Mouse (Mus musculus) testis, adult 2 months (tissue): ENCODE data around the gene Sh2b2. TPM values are rescaled to one million over a fixed set of nuclear protein-coding genes. Genes with fewer than 3 reads are reported as not detected.

Experiments used
- H3K27ac ChIP-seq: fragments of 200-500 bp; 2 replicates; pipeline ENCODE4 v1.5.1; 2012; ENCODE audit warnings: low read depth, low read length; ENCODE audit not compliant: control insufficient read depth, insufficient read depth
- H3K27me3 ChIP-seq: fragments of 200-500 bp; 2 replicates; pipeline ENCODE4 v1.6.1; 2012; ENCODE audit warnings: mild to moderate bottlenecking, low read length, moderate library complexity; ENCODE audit not compliant: control insufficient read depth, insufficient read depth
- H3K36me3 ChIP-seq: fragments of 200-500 bp; 2 replicates; pipeline ENCODE4 v1.6.1; 2012; ENCODE audit warnings: mild to moderate bottlenecking, low read length; ENCODE audit not compliant: control insufficient read depth, insufficient read depth
- H3K4me1 ChIP-seq: fragments of 200-500 bp; 2 replicates; pipeline ENCODE4 v1.6.1; 2012; ENCODE audit warnings: low read length; ENCODE audit not compliant: control insufficient read depth, insufficient read depth
- H3K4me3 ChIP-seq: fragments of 200-500 bp; 2 replicates; pipeline ENCODE4 v1.5.1; 2012; ENCODE audit warnings: low read depth, mild to moderate bottlenecking, low read length, moderate library complexity, mixed read lengths; ENCODE audit not compliant: control insufficient read depth
- CTCF ChIP-seq: fragments of 200-500 bp; IDR thresholded peaks from 2 replicates; pipeline ENCODE4 v1.5.1; 2012; ENCODE audit warnings: low read depth, mild to moderate bottlenecking, inconsistent platforms, low read length, moderate library complexity; ENCODE audit not compliant: control insufficient read depth, insufficient read depth, insufficient replicate concordance
- POLR2A ChIP-seq: fragments of 200-500 bp; IDR thresholded peaks from 2 replicates; pipeline ENCODE4 v1.6.1; 2012; ENCODE audit warnings: low read depth, mild to moderate bottlenecking, inconsistent platforms, low read length, moderate library complexity; ENCODE audit not compliant: control insufficient read depth
- polyA plus RNA-seq: library from polyadenylated mRNA; depleted of rRNA; stranded (reverse); fragments of >200 nt; gene quantifications from 2 replicates; pipeline ENCODE4 v1.2.3, GENCODE M21; 2012

Sh2b2 gene
- polyA plus RNA-seq, 1 experiment: 2.0 TPM

DNA sequence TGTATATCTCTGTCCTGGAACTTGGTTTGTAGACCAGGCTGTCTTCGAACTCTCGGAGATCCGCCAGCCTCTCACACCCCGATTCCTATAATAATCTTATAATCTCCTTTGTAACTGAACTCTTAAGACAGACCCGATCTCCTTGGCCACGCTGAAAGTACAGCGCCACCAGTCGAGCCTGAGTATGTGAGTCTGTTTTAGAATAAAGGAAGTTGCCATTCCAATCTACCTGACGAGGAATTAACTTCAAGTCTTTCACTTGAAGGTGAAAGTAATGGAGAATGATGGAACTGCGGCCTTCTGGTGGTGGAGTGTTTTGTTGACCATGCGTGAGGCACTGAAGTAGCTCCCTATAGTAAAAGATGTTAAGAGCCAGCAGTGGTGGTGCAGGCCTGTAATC lies 46.8 kb downstream of the Sh2b2 start:
- Histone ChIP-seq H3K36me3 (no peaks in the 10 kb centered on the region; the same call in 1 of the 2 replicates), H3K4me1 (peaks cover 7% of the 10 kb centered on the region), H3K4me3 (peak overlapping the region; percentile 76), H3K27me3 (no peaks in the 10 kb centered on the region), H3K27ac (peak overlapping the region; percentile 58; the same call in 1 of the 2 replicates)
- no peak for TF ChIP-seq POLR2A
- TF ChIP-seq CTCF: no peak

DNA sequence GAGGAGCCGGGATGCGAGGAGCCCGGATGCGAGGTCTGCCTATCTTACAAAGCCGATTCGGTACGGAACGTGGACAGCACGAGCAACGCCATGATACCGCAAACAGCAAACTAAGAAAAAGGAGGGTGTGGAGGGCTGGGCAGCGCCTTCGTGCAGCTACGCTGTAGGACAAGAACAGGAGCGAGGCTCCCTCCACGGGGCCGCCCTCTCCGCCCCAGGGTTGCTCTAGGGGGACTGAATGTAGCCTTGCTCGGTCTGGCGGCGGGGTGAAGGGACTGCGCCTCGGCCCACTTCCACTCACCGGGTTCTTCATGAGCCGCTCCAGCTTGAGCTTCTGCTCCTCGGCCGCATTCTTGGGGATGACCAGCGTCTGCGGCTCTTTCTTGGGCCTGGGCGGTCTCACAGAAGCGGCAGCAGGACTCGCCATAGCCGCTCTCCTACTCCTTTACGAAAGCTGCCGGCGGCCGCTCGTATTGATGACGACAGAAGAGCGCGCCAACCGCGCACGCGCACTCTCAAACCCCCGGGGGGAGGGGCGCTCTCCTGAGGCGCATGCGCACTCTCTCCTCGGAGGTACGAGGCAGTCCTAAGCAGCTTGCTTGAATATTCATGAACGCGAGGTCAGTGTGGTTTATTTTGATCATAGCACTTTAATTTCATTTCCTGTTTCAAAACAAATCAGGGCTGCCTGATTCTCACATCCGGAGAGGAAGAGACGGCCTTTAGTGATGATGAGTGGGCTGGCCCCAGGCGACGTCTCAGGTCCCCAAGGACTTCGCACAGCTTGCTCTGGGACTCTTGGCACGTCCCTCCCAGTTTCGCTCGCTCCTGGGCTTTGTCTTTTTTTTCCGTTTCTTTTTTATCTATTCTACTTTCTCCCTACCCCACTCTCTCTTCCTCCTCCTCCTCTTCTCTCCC lies 47.6 kb downstream of the Sh2b2 start, which contains the start of gene Prkrip1:
Prkrip1 (minus strand) TSS at position 490 of the 918 bp plus-strand sequence.
- no peaks in the 10 kb centered on the region; the same call in 1 of the 2 replicates for H3K36me3 ChIP-seq
- no peak for TF ChIP-seq CTCF
- TF ChIP-seq POLR2A: peak; percentile 89
- H3K4me1 ChIP-seq: peaks cover 7% of the 10 kb centered on the region
- no peaks in the 10 kb centered on the region for H3K27me3 ChIP-seq
- H3K4me3 ChIP-seq: peak within 1 kb of the TSS; percentile 99
- peak within 1 kb of the TSS; percentile 76 for H3K27ac ChIP-seq

DNA sequence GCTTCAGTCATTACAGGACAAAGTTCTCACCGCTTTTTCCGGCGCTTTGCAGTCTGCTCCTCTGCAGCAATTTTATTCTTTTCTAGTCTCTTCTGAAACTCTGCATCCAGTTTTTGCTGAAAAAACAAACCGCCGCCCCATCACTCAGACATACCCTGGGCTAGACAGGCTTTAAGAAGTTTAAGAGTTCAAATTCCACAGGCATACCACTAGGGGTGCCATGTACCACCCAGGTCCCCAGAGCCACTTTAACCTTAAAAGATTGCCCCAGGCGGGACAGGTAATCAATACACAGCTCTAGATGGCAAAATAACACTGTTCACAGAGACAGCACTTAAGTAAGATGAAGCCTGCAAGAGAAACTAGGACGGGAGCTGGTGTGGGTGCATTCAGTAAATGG lies 54.5 kb downstream of the Sh2b2 start:
- Histone ChIP-seq H3K27me3 (no peaks in the 10 kb centered on the region), H3K36me3 (peaks cover 1% of the 10 kb centered on the region), H3K4me1 (no peaks in the 10 kb centered on the region), H3K27ac (no peak overlapping the region), H3K4me3 (no peak overlapping the region)
- TF ChIP-seq POLR2A (no peak), CTCF (no peak)

DNA sequence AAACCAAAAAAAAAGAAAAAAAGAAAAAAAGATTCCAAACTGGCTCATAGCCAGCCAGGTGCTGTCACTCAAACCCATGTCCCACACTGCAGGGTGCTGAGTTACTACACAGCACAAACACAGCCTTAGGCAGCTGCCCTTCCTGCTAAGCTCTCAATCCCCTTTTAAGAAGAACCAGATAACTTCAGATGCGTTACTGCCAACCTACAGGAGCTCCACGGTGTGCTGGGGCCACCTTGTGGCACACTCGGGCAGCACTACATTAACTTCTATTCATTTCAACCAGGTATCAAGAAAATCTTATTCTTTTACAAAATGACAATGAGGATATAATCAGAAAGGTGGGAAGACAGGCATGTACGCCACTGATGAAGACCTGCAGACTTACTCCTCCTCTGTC lies 59.6 kb downstream of the Sh2b2 start:
- Histone ChIP-seq H3K4me3 (no peak overlapping the region), H3K36me3 (no peaks in the 10 kb centered on the region; the same call in none of the 2 replicates), H3K27ac (no peak overlapping the region), H3K4me1 (no peaks in the 10 kb centered on the region), H3K27me3 (no peaks in the 10 kb centered on the region)
- TF ChIP-seq POLR2A: no peak
- TF ChIP-seq CTCF: peak; percentile 71; the same call in 1 of the 2 replicates

DNA sequence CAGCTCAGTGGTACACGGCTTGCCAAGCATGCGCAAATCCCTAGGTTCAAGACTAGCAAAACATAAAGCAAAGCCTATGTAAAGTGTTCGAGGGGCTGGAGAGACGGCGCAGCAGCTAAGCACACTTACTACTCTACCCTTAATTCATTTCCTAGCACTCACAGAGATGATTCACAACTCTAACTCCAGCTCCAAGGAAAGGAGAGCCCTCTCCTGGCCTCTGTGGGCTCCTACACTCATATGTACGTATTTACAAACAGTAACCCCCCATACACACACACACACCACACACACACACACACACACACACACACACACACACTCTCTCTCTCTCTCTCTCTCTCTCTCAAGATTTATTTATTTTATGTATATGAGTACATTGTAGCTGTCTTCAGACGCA lies 62.6 kb downstream of the Sh2b2 start:
- TF ChIP-seq CTCF (no peak), POLR2A (no peak)

DNA sequence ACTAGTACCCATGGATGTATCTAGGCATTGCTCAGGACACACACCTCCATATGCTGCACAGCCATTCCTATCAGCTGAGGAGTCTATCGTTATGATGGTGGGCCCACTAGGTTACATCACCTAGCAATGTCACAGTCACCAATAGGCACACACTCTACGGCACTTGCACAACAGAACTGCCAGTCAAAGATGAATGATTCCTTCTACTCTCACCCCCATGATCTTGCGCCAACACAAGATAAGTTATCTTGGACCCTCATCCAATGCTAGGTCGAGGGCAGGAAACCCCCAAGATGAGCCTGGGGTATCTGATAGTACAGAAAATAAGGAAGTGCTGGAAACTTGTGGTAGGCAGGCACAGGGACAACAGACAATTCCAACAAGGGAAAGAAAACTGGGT lies 63.5 kb downstream of the Sh2b2 start:
- Histone ChIP-seq H3K4me1 (no peaks in the 10 kb centered on the region), H3K27me3 (no peaks in the 10 kb centered on the region), H3K4me3 (no peak overlapping the region), H3K36me3 (peaks cover 1% of the 10 kb centered on the region), H3K27ac (no peak overlapping the region)
- TF ChIP-seq CTCF (no peak), POLR2A (no peak)

More for the DNA sequence above, 62.6 kb downstream of the Sh2b2 start:
- H3K4me3 ChIP-seq: no peak overlapping the region
- no peaks in the 10 kb centered on the region for H3K4me1 ChIP-seq
- no peak overlapping the region for H3K27ac ChIP-seq
- no peaks in the 10 kb centered on the region for H3K27me3 ChIP-seq
- H3K36me3 ChIP-seq: peaks cover 1% of the 10 kb centered on the region

DNA sequence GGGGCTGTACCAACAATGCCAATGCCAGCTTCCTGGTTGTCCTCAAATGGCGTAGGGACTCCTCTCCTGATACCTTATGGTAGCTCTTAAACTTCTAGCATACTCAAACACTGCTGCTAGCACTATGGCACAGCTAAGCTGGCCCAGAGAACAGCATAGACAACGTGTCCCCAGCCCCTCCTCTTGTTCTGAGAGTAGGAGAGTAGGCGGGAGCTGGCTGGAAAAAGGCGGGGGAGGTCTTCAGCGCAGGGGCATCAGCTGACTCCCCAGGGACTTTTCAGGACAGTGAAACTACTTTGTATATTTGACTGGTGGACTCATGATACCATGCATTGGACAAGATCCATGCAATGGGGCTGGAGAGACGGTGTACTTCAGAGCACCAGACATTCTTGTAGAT lies 64.3 kb downstream of the Sh2b2 start:
- Histone ChIP-seq H3K4me1 (no peaks in the 10 kb centered on the region), H3K27ac (no peak overlapping the region), H3K36me3 (peaks cover 1% of the 10 kb centered on the region), H3K27me3 (no peaks in the 10 kb centered on the region), H3K4me3 (no peak overlapping the region)
- TF ChIP-seq CTCF (no peak), POLR2A (no peak)
